Mouse (Mus musculus): ENCODE measurements around the gene Ankrd65.

- TF ChIP-seq POLR2A (IDR thresholded peaks at IDR 0.05; ENCODE audit: borderline replicate concordance, extremely low read depth, insufficient read depth, insufficient read length, poor library complexity, severe bottlenecking) = no peak
- TF ChIP-seq CTCF (IDR thresholded peaks at IDR 0.05; ENCODE audit: borderline replicate concordance, extremely low read depth, insufficient read depth, insufficient read length) = no peak
Observed at GRCm38 (mm10) chr4:155762357-155762756, 27.9 kb upstream of the Ankrd65 start.
